Mouse (Mus musculus): Measurements from ENCODE around the gene Ift80. TPM values are rescaled to one million over a fixed set of nuclear protein-coding genes. Genes with fewer than 3 reads are reported as not detected.

Ift80 gene
- polyA plus RNA-seq (2015; fragmentation: Nextera tagmentation; extraction: Ambion mirVana) = 1.8 and 1.9 TPM in 2 replicates

GRCm38 (mm10) chr3:69004437-69005337, at the start of gene Ift80, which contains the start of gene Smc4:
Ift80 (minus strand) TSS chr3:69004570.
Smc4 (plus strand) TSS chr3:69004738.
- H3K4me3 ChIP-seq (ENCODE audit: low read depth, low read length) = peak within 1 kb of the TSS; percentile 98
- no peak for TF ChIP-seq CTCF (IDR thresholded peaks at IDR 0.05; ENCODE audit: low read depth)
- H3K27ac ChIP-seq (ENCODE audit: low read depth, low read length) = peak within 1 kb of the TSS; percentile 88
- no peaks in the 10 kb centered on the region for H3K27me3 ChIP-seq (replicated peaks; ENCODE audit: control insufficient read depth, insufficient read depth, low read length)
- H3K36me3 ChIP-seq (ENCODE audit: control insufficient read depth, insufficient read depth) = no peaks in the 10 kb centered on the region
- H3K4me2 ChIP-seq (replicated peaks; ENCODE audit: low read depth) = peak within 1 kb of the TSS; percentile 85
- no peaks in the 10 kb centered on the region for H3K9me3 ChIP-seq (ENCODE audit: control insufficient read depth)
- under 1% methylated on average over 74 of the region's 76 CpGs for WGBS
- H3K4me1 ChIP-seq (replicated peaks; ENCODE audit: control insufficient read depth, insufficient read depth, low read length) = no peaks in the 10 kb centered on the region; the same call in 1 of the 2 replicates
- H3K9ac ChIP-seq (ENCODE audit: low read depth, low read length) = peak within 1 kb of the TSS; percentile 84
- ATAC-seq = peak; percentile 95

- H3K9ac ChIP-seq (ENCODE audit: low read depth, low read length) = no peak overlapping the region
- H3K4me1 ChIP-seq (replicated peaks; ENCODE audit: control insufficient read depth, insufficient read depth, low read length) = no peaks in the 10 kb centered on the region
- no peaks in the 10 kb centered on the region for H3K27me3 ChIP-seq (replicated peaks; ENCODE audit: control insufficient read depth, insufficient read depth, low read length)
- H3K9me3 ChIP-seq (ENCODE audit: control insufficient read depth) = no peaks in the 10 kb centered on the region
- no peak overlapping the region for H3K4me3 ChIP-seq (ENCODE audit: low read depth, low read length)
- WGBS = 89% methylated on average over 11 of the region's 11 CpGs
- no peaks in the 10 kb centered on the region for H3K36me3 ChIP-seq (ENCODE audit: control insufficient read depth, insufficient read depth)
- TF ChIP-seq CTCF (IDR thresholded peaks at IDR 0.05; ENCODE audit: low read depth) = no peak
- no peak for ATAC-seq
- no peak overlapping the region for H3K4me2 ChIP-seq (replicated peaks; ENCODE audit: low read depth)
- no peak overlapping the region for H3K27ac ChIP-seq (ENCODE audit: low read depth, low read length)
Measured at GRCm38 (mm10) chr3:69051894-69052293, 47.5 kb upstream of the Ift80 start.

GRCm38 (mm10) chr3:69049011-69049410, 44.6 kb upstream of the Ift80 start:
- no peak for ATAC-seq
- 82% methylated on average over 6 of the region's 6 CpGs for WGBS
- no peak overlapping the region for H3K9ac ChIP-seq (ENCODE audit: low read depth, low read length)
- no peaks in the 10 kb centered on the region for H3K9me3 ChIP-seq (ENCODE audit: control insufficient read depth)
- H3K4me1 ChIP-seq (replicated peaks; ENCODE audit: control insufficient read depth, insufficient read depth, low read length) = no peaks in the 10 kb centered on the region
- no peak for TF ChIP-seq CTCF (IDR thresholded peaks at IDR 0.05; ENCODE audit: low read depth)
- H3K27ac ChIP-seq (ENCODE audit: low read depth, low read length) = no peak overlapping the region
- no peak overlapping the region for H3K4me2 ChIP-seq (replicated peaks; ENCODE audit: low read depth)
- H3K27me3 ChIP-seq (replicated peaks; ENCODE audit: control insufficient read depth, insufficient read depth, low read length) = no peaks in the 10 kb centered on the region
- no peak overlapping the region for H3K4me3 ChIP-seq (ENCODE audit: low read depth, low read length)
- no peaks in the 10 kb centered on the region for H3K36me3 ChIP-seq (ENCODE audit: control insufficient read depth, insufficient read depth)

- H3K4me1 ChIP-seq (replicated peaks; ENCODE audit: control insufficient read depth, insufficient read depth, low read length) = no peaks in the 10 kb centered on the region
- H3K27me3 ChIP-seq (replicated peaks; ENCODE audit: control insufficient read depth, insufficient read depth, low read length) = no peaks in the 10 kb centered on the region
- no peaks in the 10 kb centered on the region for H3K9me3 ChIP-seq (ENCODE audit: control insufficient read depth)
- H3K27ac ChIP-seq (ENCODE audit: low read depth, low read length) = no peak overlapping the region
- ATAC-seq = no peak
- H3K36me3 ChIP-seq (ENCODE audit: control insufficient read depth, insufficient read depth) = no peaks in the 10 kb centered on the region
- no peak overlapping the region for H3K9ac ChIP-seq (ENCODE audit: low read depth, low read length)
- H3K4me3 ChIP-seq (ENCODE audit: low read depth, low read length) = no peak overlapping the region
- no peak for TF ChIP-seq CTCF (IDR thresholded peaks at IDR 0.05; ENCODE audit: low read depth)
- H3K4me2 ChIP-seq (replicated peaks; ENCODE audit: low read depth) = no peak overlapping the region
- WGBS = 86% methylated on average over 4 of the region's 4 CpGs
Measured at GRCm38 (mm10) chr3:69047684-69048083, 43.3 kb upstream of the Ift80 start.

GRCm38 (mm10) chr3:69046509-69046908, 42.1 kb upstream of the Ift80 start:
- Histone ChIP-seq H3K4me1 (replicated peaks; ENCODE audit: control insufficient read depth, insufficient read depth, low read length) (no peaks in the 10 kb centered on the region), H3K36me3 (ENCODE audit: control insufficient read depth, insufficient read depth) (no peaks in the 10 kb centered on the region), H3K4me3 (ENCODE audit: low read depth, low read length) (no peak overlapping the region), H3K4me2 (replicated peaks; ENCODE audit: low read depth) (no peak overlapping the region), H3K9me3 (ENCODE audit: control insufficient read depth) (no peaks in the 10 kb centered on the region), H3K9ac (ENCODE audit: low read depth, low read length) (no peak overlapping the region), H3K27ac (ENCODE audit: low read depth, low read length) (no peak overlapping the region), H3K27me3 (replicated peaks; ENCODE audit: control insufficient read depth, insufficient read depth, low read length) (no peaks in the 10 kb centered on the region)
- 76% methylated on average over 4 of the region's 4 CpGs for WGBS
- ATAC-seq = no peak
- TF ChIP-seq CTCF (IDR thresholded peaks at IDR 0.05; ENCODE audit: low read depth) = no peak

GRCm38 (mm10) chr3:69045750-69046149, 41.4 kb upstream of the Ift80 start:
- Histone ChIP-seq H3K27ac (ENCODE audit: low read depth, low read length) (no peak overlapping the region), H3K9me3 (ENCODE audit: control insufficient read depth) (no peaks in the 10 kb centered on the region), H3K27me3 (replicated peaks; ENCODE audit: control insufficient read depth, insufficient read depth, low read length) (no peaks in the 10 kb centered on the region), H3K4me3 (ENCODE audit: low read depth, low read length) (peak overlapping the region; percentile 93), H3K36me3 (ENCODE audit: control insufficient read depth, insufficient read depth) (no peaks in the 10 kb centered on the region), H3K4me2 (replicated peaks; ENCODE audit: low read depth) (peak overlapping the region; percentile 82), H3K9ac (ENCODE audit: low read depth, low read length) (no peak overlapping the region), H3K4me1 (replicated peaks; ENCODE audit: control insufficient read depth, insufficient read depth, low read length) (no peaks in the 10 kb centered on the region)
- no peak for TF ChIP-seq CTCF (IDR thresholded peaks at IDR 0.05; ENCODE audit: low read depth)
- ATAC-seq = no peak
- 27% methylated on average over 13 of the region's 13 CpGs for WGBS

Measured in intestine, postnatal 0 days (tissue).